Mouse (Mus musculus): Measurements from ENCODE around the gene Pebp1.

DNA sequence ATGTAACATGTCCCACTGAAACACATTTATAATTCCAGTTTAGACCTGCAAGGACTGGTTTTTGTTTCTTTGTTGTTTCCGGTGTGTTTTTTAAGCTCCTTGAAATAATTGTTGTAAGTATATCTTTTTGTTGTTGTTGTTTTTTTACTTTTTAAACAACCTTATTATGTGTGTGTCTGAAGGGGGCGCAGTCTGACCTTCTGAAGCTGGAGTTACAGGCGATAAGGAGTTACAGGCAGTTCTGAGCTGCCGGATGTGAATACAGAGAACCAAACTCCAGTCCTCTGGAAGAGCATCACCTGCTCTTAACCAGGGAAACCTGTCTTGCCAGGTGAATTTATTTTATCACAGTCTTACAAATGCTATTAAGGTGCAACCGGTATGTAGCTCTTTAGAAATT, 18.3 kb upstream of the Pebp1 start:
- TF ChIP-seq CTCF (IDR thresholded peaks at IDR 0.05; ENCODE audit: low read depth) (no peak), EP300 (IDR thresholded peaks at IDR 0.05; ENCODE audit: low read depth) (no peak)

Data from liver, postnatal 0 days (tissue).